In genomic region chr11:24301201-24301600, GRCm38 (mm10) we compare ENCODE assay signal across 21 mouse cellular contexts.
DNase-seq lines count a peak whose midpoint lies in the region; ATAC-seq lines count a peak whose summit lies in the region.
"Had no signal": no experiment of that assay in that cellular context is flagged by ENCODE, and none has a peak within 500 bp of the region (broad histone marks: within the 10 kb centered on the region; RNA-seq: fewer than 3 reads in every experiment).

No protein-coding gene starts in this region.

- no peak for ATAC-seq in midbrain, embryonic 11.5 days (ENCODE audit: low FRiP score)
- ATAC-seq in midbrain, embryonic 14.5 days (ENCODE audit: low FRiP score, low TSS enrichment): no peak
- ATAC-seq: activated CD4-positive, CD25-positive, alpha-beta regulatory T cell, adult 4 months; CD4-positive, CD25-positive, alpha-beta regulatory T cell, adult 4 months; Patski had no signal

- H3K27ac ChIP-seq in midbrain, embryonic 11.5 days (ENCODE audit: low read depth, low read length): no peak overlapping the region
- H3K27ac ChIP-seq in midbrain, embryonic 14.5 days (replicated peaks; ENCODE audit: low read depth, low read length): no peak overlapping the region

- H3K36me3 ChIP-seq in midbrain, embryonic 11.5 days (ENCODE audit: control insufficient read depth, insufficient read depth, low read length): no peaks in the 10 kb centered on the region
- H3K36me3 ChIP-seq in midbrain, embryonic 14.5 days (ENCODE audit: control insufficient read depth, insufficient read depth, low read length): no peaks in the 10 kb centered on the region
- H3K36me3 ChIP-seq: G1E had no signal

- 77% methylated on average over 3 of the region's 3 CpGs for WGBS in midbrain, embryonic 11.5 days
- WGBS in midbrain, embryonic 14.5 days: 73% methylated on average over 3 of the region's 3 CpGs

- H3K4me1 ChIP-seq in midbrain, embryonic 11.5 days (ENCODE audit: control insufficient read depth, insufficient read depth, low read length): peaks cover 21% of the 10 kb centered on the region
- H3K4me1 ChIP-seq in midbrain, embryonic 14.5 days (ENCODE audit: control insufficient read depth, insufficient read depth, low read length): peaks cover 18% of the 10 kb centered on the region

- peak; percentile 16 for DNase-seq in embryo, embryonic 10 days (ENCODE audit: low spot score)
- DNase-seq in embryo, embryonic 11 days: no peak
- peak; percentile 85 for DNase-seq in heart, adult 11 months
- no peak for DNase-seq in heart, postnatal 14 days
- DNase-seq in midbrain, embryonic 11.5 days (ENCODE audit: low spot score, missing footprints): peak; percentile 71
- no peak for DNase-seq in midbrain, embryonic 14.5 days
- DNase-seq: adrenal gland, adult 2 months; adrenal gland, adult 8-10 months; adrenal gland, postnatal 10 days; adrenal gland, postnatal 14 days; adrenal gland, postnatal 25 days; adrenal gland, postnatal 36 days; B cell, adult 2 months; cerebellum, adult 11 months; cerebellum, adult 11-12 months; cerebellum, adult 18-20 months had no signal

- H3K4me3 ChIP-seq in midbrain, embryonic 11.5 days (ENCODE audit: low read depth, low read length): no peak overlapping the region
- H3K4me3 ChIP-seq in midbrain, embryonic 14.5 days (replicated peaks; ENCODE audit: low read depth, low read length): no peak overlapping the region

- intact Hi-C loops in heart, postnatal 14 days (cut with DNase I): no loop called here

- no peaks in the 10 kb centered on the region for H3K9me3 ChIP-seq in midbrain, embryonic 11.5 days (ENCODE audit: control insufficient read depth, low read length)
- H3K9me3 ChIP-seq in midbrain, embryonic 14.5 days (ENCODE audit: control insufficient read depth, low read length): no peaks in the 10 kb centered on the region
- H3K9me3 ChIP-seq: G1E had no signal

- H3K4me2 ChIP-seq in midbrain, embryonic 11.5 days: no peak overlapping the region
- no peak overlapping the region for H3K4me2 ChIP-seq in midbrain, embryonic 14.5 days (ENCODE audit: low read length)

- peaks cover 3% of the 10 kb centered on the region; the same call in 1 of the 2 replicates for H3K27me3 ChIP-seq in midbrain, embryonic 11.5 days (ENCODE audit: control insufficient read depth, insufficient read depth, low read length)
- H3K27me3 ChIP-seq in midbrain, embryonic 14.5 days (ENCODE audit: control insufficient read depth, insufficient read depth, low read length): no peaks in the 10 kb centered on the region
- H3K27me3 ChIP-seq: CH12.LX had no signal

- no peak overlapping the region for H3K9ac ChIP-seq in midbrain, embryonic 11.5 days (ENCODE audit: low read length)
- H3K9ac ChIP-seq in midbrain, embryonic 14.5 days (replicated peaks; ENCODE audit: low read length): no peak overlapping the region

Comparison
In these comparisons a context has a peak if more than half of its experiments do, and no peak if none do; other contexts are left out.
1. DNase-seq: peak in embryo, embryonic 10 days (single experiment), heart, adult 11 months (single experiment) and midbrain, embryonic 11.5 days (single experiment); none in embryo, embryonic 11 days (single experiment), heart, postnatal 14 days (0 of 2) and midbrain, embryonic 14.5 days (single experiment).